ENCODE assay signal across 26 mouse cellular contexts in the genomic region with DNA sequence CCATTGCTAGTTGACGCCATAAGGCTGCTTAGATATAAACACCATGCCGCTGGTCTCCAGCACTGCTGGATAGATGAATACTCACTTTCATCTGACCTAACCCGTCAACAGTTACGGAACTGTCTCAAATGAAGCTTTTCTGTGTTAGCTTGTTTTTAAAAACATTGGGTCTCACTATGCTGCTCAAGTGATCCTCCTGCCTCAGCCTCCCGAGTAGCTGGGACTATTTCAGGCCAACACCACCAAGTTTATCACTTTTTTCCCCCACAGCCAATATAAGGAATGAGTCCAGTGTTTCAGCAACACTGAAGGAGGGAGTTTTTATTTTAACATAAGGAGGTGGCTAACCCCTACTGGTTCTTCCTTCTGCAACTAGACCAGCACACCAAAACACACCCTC. TPM values are rescaled to one million over a fixed set of nuclear protein-coding genes. Genes with fewer than 3 reads are reported as not detected.
A peak's percentile ranks its signal among the peaks of the same experiment; 100 is the strongest.
DNase-seq lines count a peak whose midpoint lies in the region; ATAC-seq and TF ChIP-seq lines count a peak whose summit lies in the region.
"Had no signal": no experiment of that assay in that cellular context is flagged by ENCODE, and none has a peak within 500 bp of the region (broad histone marks: within the 10 kb centered on the region; RNA-seq: fewer than 3 reads in every experiment).

No protein-coding gene starts in this region.

- no peak for ATAC-seq in intestine, embryonic 14.5 days (replicated peaks; ENCODE audit: low FRiP score, low TSS enrichment, low read depth)
- no peak for ATAC-seq in intestine, postnatal 0 days
- 0 out of 2 replicates have a peak, but pooled peaks have one; percentile 55 for ATAC-seq in erythroblast, adult 5-6 weeks (replicated peaks; ENCODE audit: low FRiP score, poor library complexity, severe bottlenecking)
- ATAC-seq in forebrain, embryonic 16.5 days: no peak
- ATAC-seq: activated CD4-positive, CD25-positive, alpha-beta regulatory T cell, adult 4 months; CD4-positive, CD25-positive, alpha-beta regulatory T cell, adult 4 months; forebrain, embryonic 13.5 days; forebrain, embryonic 15.5 days; Patski had no signal

- no peaks in the 10 kb centered on the region for H3K27me3 ChIP-seq in intestine, embryonic 14.5 days (replicated peaks; ENCODE audit: control insufficient read depth, insufficient read depth, low read length)
- H3K27me3 ChIP-seq in intestine, postnatal 0 days (replicated peaks; ENCODE audit: control insufficient read depth, insufficient read depth, low read length): no peaks in the 10 kb centered on the region
- no peaks in the 10 kb centered on the region for H3K27me3 ChIP-seq in forebrain, embryonic 16.5 days (replicated peaks; ENCODE audit: control insufficient read depth, insufficient read depth, low read length)
- H3K27me3 ChIP-seq: CH12.LX; embryonic facial prominence, embryonic 13.5 days; embryonic facial prominence, embryonic 15.5 days; forebrain, embryonic 13.5 days; forebrain, embryonic 15.5 days; Patski had no signal

- H3K9me3 ChIP-seq in intestine, embryonic 14.5 days (ENCODE audit: control insufficient read depth, low read length): no peaks in the 10 kb centered on the region
- H3K9me3 ChIP-seq in intestine, postnatal 0 days (ENCODE audit: control insufficient read depth): no peaks in the 10 kb centered on the region
- no peaks in the 10 kb centered on the region for H3K9me3 ChIP-seq in forebrain, embryonic 16.5 days (ENCODE audit: control insufficient read depth, low read length)
- H3K9me3 ChIP-seq: embryonic facial prominence, embryonic 13.5 days; embryonic facial prominence, embryonic 15.5 days; forebrain, embryonic 13.5 days; forebrain, embryonic 15.5 days; G1E had no signal

- H3K9ac ChIP-seq in intestine, embryonic 14.5 days (ENCODE audit: low read length): no peak overlapping the region
- no peak overlapping the region for H3K9ac ChIP-seq in intestine, postnatal 0 days (ENCODE audit: low read depth, low read length)
- H3K9ac ChIP-seq in forebrain, embryonic 16.5 days (replicated peaks; ENCODE audit: low read depth, low read length): no peak overlapping the region
- H3K9ac ChIP-seq: embryonic facial prominence, embryonic 13.5 days; embryonic facial prominence, embryonic 15.5 days; forebrain, embryonic 13.5 days; forebrain, embryonic 15.5 days had no signal

- 76% methylated on average over 5 of the region's 5 CpGs for WGBS in intestine, embryonic 14.5 days
- 85% methylated on average over 5 of the region's 5 CpGs for WGBS in intestine, postnatal 0 days
- WGBS in forebrain, embryonic 16.5 days: 96% methylated on average over 5 of the region's 5 CpGs

- H3K4me1 ChIP-seq in intestine, embryonic 14.5 days (replicated peaks; ENCODE audit: control insufficient read depth, insufficient read depth, low read length): no peaks in the 10 kb centered on the region
- H3K4me1 ChIP-seq in intestine, postnatal 0 days (replicated peaks; ENCODE audit: control insufficient read depth, insufficient read depth, low read length): no peaks in the 10 kb centered on the region
- H3K4me1 ChIP-seq in forebrain, embryonic 16.5 days (replicated peaks; ENCODE audit: control insufficient read depth, insufficient read depth, low read length): no peaks in the 10 kb centered on the region
- H3K4me1 ChIP-seq: embryonic facial prominence, embryonic 13.5 days; embryonic facial prominence, embryonic 15.5 days; forebrain, embryonic 13.5 days; forebrain, embryonic 15.5 days had no signal

- no peak for TF ChIP-seq POLR2A in brain, embryonic 14.5 days (IDR thresholded peaks at IDR 0.05; ENCODE audit: borderline replicate concordance, extremely low read depth, insufficient read depth, insufficient read length, poor library complexity, severe bottlenecking)

- peak; percentile 9 for DNase-seq in intestine, embryonic 14.5 days (ENCODE audit: low spot score)
- DNase-seq in 416B (ENCODE audit: low read depth): peak; percentile 72
- DNase-seq in brain, embryonic 14.5 days (ENCODE audit: low read depth): peak; percentile 27
- DNase-seq in cerebellum, postnatal 10 days: no peak
- DNase-seq in cerebellum, postnatal 25 days: no peak
- DNase-seq: adrenal gland, adult 8-10 months; adrenal gland, postnatal 14 days; adrenal gland, postnatal 36 days; B cell, adult 2 months; cerebellum, adult 11 months; cerebellum, adult 2 months; cerebellum, adult 9-10 months; cerebellum, postnatal 14 days; embryo, embryonic 11 days had no signal

- H3K36me3 ChIP-seq in intestine, embryonic 14.5 days (ENCODE audit: control insufficient read depth, insufficient read depth, low read length): peaks cover 34% of the 10 kb centered on the region
- peaks cover 24% of the 10 kb centered on the region for H3K36me3 ChIP-seq in intestine, postnatal 0 days (ENCODE audit: control insufficient read depth, insufficient read depth)
- H3K36me3 ChIP-seq in forebrain, embryonic 16.5 days (ENCODE audit: control insufficient read depth, insufficient read depth): peaks cover 2% of the 10 kb centered on the region; the same call in 1 of the 2 replicates

- no peak overlapping the region for H3K4me3 ChIP-seq in intestine, embryonic 14.5 days (ENCODE audit: low read depth, low read length)
- H3K4me3 ChIP-seq in intestine, postnatal 0 days (ENCODE audit: low read depth, low read length): no peak overlapping the region
- no peak overlapping the region for H3K4me3 ChIP-seq in forebrain, embryonic 16.5 days (replicated peaks; ENCODE audit: low read length)
- H3K4me3 ChIP-seq: embryonic facial prominence, embryonic 13.5 days; embryonic facial prominence, embryonic 15.5 days; forebrain, embryonic 13.5 days; forebrain, embryonic 15.5 days had no signal

- TF ChIP-seq CTCF in intestine, postnatal 0 days (IDR thresholded peaks at IDR 0.05; ENCODE audit: low read depth): no peak
- TF ChIP-seq CTCF in brain, embryonic 14.5 days (IDR thresholded peaks at IDR 0.05; ENCODE audit: borderline replicate concordance, extremely low read depth, insufficient read depth, insufficient read length): no peak

- H3K27ac ChIP-seq in intestine, embryonic 14.5 days (ENCODE audit: low read depth): no peak overlapping the region
- H3K27ac ChIP-seq in intestine, postnatal 0 days (ENCODE audit: low read depth, low read length): no peak overlapping the region
- H3K27ac ChIP-seq in forebrain, embryonic 16.5 days (ENCODE audit: low read length): no peak overlapping the region
- H3K27ac ChIP-seq: embryonic facial prominence, embryonic 13.5 days; embryonic facial prominence, embryonic 15.5 days; forebrain, embryonic 13.5 days; forebrain, embryonic 15.5 days had no signal

- H3K4me2 ChIP-seq in intestine, embryonic 14.5 days (ENCODE audit: low read length): no peak overlapping the region
- no peak overlapping the region for H3K4me2 ChIP-seq in intestine, postnatal 0 days (replicated peaks; ENCODE audit: low read depth)
- H3K4me2 ChIP-seq in forebrain, embryonic 16.5 days (ENCODE audit: low read length): no peak overlapping the region
- H3K4me2 ChIP-seq: embryonic facial prominence, embryonic 13.5 days; embryonic facial prominence, embryonic 15.5 days; forebrain, embryonic 13.5 days; forebrain, embryonic 15.5 days had no signal

RNA-seq across cellular contexts. Expression of gene Sepsecs, which starts 14.5 kb away (rescaled TPM):
- 10.9 and 11.3 TPM in 2 replicates for polyA plus RNA-seq in intestine, embryonic 14.5 days (2014; fragmentation: Nextera tagmentation; extraction: Ambion mirVana)
- polyA plus RNA-seq in intestine, postnatal 0 days (2015; fragmentation: Nextera tagmentation; extraction: Ambion mirVana): 8.9 and 9.1 TPM in 2 replicates
- 10.5 and 11.1 TPM in 2 replicates for polyA plus RNA-seq in brain, embryonic 14.5 days (2012; rRNA removed)
- 1.9 and 7.3 TPM in 2 replicates for total RNA-seq in erythroblast, adult 5-6 weeks (2015; ENCODE audit: low replicate concordance)
- total RNA-seq in erythroblast, adult 5-6 weeks (2017; ENCODE audit: low replicate concordance): 7.2 and 11.5 TPM in 2 replicates
- 8.5 and 9.0 TPM in 2 replicates for polyA plus RNA-seq in forebrain, embryonic 16.5 days (2015; fragmentation: Nextera tagmentation; extraction: Ambion mirVana)

Comparison
In these comparisons a context has a peak if more than half of its experiments do, and no peak if none do; other contexts are left out.
1. DNase-seq: peak in intestine, embryonic 14.5 days (single experiment), 416B (single experiment) and brain, embryonic 14.5 days (single experiment); none in cerebellum, postnatal 10 days (0 of 2) and cerebellum, postnatal 25 days (0 of 2).